Mouse (Mus musculus) bone marrow, adult 2 months (tissue): ENCODE results near the gene Gm10721.
"Not testable (repeated sequence)": the region's sequence is repeated elsewhere in the genome, so short reads cannot be mapped to it uniquely, and the experiment has no call there.

Experiments
- CTCF ChIP-seq: fragments of 200-500 bp; IDR thresholded peaks from 2 replicates; pipeline ENCODE4 v1.5.1; 2011; ENCODE audit warnings: low read length, control low read depth; ENCODE audit not compliant: control insufficient read depth, insufficient read depth
- POLR2A ChIP-seq: fragments of 200-500 bp; IDR thresholded peaks from 2 replicates; pipeline ENCODE4 v1.6.1; 2011; ENCODE audit warnings: low read depth, mild to moderate bottlenecking, control low read depth, low read length, borderline replicate concordance; ENCODE audit not compliant: control insufficient read depth

- not testable (repeated sequence) for TF ChIP-seq CTCF, POLR2A
Measured at GRCm38 (mm10) chr9:3006179-3006578, 6.8 kb upstream of the Gm10721 start.
